Mouse (Mus musculus) heart, adult 2 months (tissue): ENCODE measurements at regions not wholly inside any gene's neighbourhood (a gene's known extent, or its start where the extent isn't known, plus 50 kb on each side); places are given as distances from the start of the nearest gene placed in this dataset.

Experiments used
- CTCF ChIP-seq: fragments of 200-600 bp; IDR thresholded peaks from 2 replicates; pipeline ENCODE4 v1.8.1; 2022; ENCODE audit warnings: antibody characterized with exemption, mild to moderate bottlenecking, moderate library complexity
- POLR2A ChIP-seq: fragments of 200-500 bp; IDR thresholded peaks from 2 replicates; pipeline ENCODE4 v1.6.1; 2011; ENCODE audit warnings: mild to moderate bottlenecking, low read depth, low read length, control low read depth; ENCODE audit not compliant: insufficient read depth

- TF ChIP-seq CTCF: no peak
- no peak for TF ChIP-seq POLR2A
These were observed 280.0 kb upstream of the Tbc1d5 start for GRCm38 (mm10) chr17:51459119-51459518.
